Mouse (Mus musculus): ENCODE measurements around the gene Aup1.

The Aup1 gene

DNA sequence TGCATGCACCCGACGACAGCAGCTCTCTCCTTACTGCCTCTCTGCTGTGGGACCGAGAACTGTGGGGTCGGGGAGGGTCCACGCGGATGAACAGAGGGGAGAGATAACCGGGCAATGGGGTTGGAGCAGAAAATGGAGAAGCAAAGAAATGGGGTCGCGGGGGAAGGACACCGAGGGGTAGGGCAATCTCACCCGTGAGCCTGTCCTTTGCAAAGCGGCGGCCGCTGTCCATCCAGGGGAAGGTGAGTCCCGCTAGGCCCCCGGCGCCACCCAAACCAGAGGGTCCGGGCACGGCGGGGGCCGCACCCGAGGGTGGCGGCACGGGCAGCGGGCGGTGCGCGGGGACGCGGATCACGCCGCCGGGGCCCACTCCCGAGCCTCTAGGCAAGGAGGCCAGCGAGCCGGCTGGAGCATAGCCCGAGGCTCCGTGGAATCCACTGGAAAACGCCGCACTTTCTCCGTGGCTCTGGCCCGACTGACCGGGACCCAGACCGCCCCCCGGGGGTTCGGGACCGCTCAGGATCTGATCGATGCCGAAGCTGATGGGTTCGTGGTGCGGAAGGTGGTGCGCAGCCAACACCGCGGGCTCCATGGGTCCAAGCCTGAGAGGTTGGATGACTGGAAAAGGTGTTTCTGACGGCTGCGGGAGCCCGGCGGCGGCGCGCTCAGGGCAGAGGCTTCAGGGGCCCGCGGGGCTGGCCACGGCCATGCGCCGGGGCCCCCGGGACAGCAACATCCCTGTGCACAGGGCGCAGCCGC is 15.3 kb downstream of the Aup1 start:
- DNase-seq (ENCODE audit: low spot score in 2 of 2): no peak

- no peak for DNase-seq (ENCODE audit: low spot score in 2 of 2)
Observed at GRCm38 (mm10) chr6:83070247-83070310, 15.8 kb downstream of the Aup1 start, which contains the start of gene Tlx2. Tlx2 (minus strand) TSS chr6:83070293.

GRCm38 (mm10) chr6:83070311-83071219 is 16.2 kb downstream of the Aup1 start:
- DNase-seq (ENCODE audit: low spot score in 2 of 2): no peak

GRCm38 (mm10) chr6:83071220-83071619 is 16.9 kb downstream of the Aup1 start:
- DNase-seq (ENCODE audit: low spot score in 2 of 2): no peak

- DNase-seq (ENCODE audit: low spot score in 2 of 2): no peak
Observed at GRCm38 (mm10) chr6:83074979-83075378, 20.7 kb downstream of the Aup1 start.

- DNase-seq (ENCODE audit: low spot score in 2 of 2): no peak
Observed at GRCm38 (mm10) chr6:83077630-83078323, 23.5 kb downstream of the Aup1 start, which contains the start of gene Pcgf1. Pcgf1 (plus strand) TSS chr6:83077869.

GRCm38 (mm10) chr6:83078324-83078858 is 24.1 kb downstream of the Aup1 start:
- DNase-seq (ENCODE audit: low spot score in 2 of 2): peak; percentile 98 to 100

GRCm38 (mm10) chr6:83080210-83080609 is 25.9 kb downstream of the Aup1 start:
- no peak for DNase-seq (ENCODE audit: low spot score in 2 of 2)

GRCm38 (mm10) chr6:83083497-83083896 is 29.2 kb downstream of the Aup1 start:
- no peak for DNase-seq (ENCODE audit: low spot score in 2 of 2)

DNA sequence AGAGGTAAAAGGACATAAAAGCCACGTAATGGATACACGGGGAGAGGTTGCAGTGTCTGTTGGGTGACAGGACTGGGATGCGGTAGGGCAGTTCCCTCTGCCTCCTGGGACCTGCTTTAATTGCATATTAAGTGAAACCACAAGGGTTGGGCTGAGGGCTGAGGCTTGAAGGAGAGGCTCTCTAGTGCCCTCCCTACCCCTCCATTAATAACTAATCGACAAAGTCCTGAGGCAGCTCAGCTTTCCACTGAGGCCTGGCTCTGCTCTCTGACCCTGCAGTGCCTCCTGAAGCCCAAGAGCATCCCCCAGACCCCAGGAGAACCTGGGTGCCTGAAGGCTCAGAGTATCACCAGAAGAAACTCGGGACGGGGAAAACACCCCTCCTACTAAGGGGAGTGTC is 30.2 kb downstream of the Aup1 start:
- DNase-seq (ENCODE audit: low spot score in 2 of 2): no peak

DNA sequence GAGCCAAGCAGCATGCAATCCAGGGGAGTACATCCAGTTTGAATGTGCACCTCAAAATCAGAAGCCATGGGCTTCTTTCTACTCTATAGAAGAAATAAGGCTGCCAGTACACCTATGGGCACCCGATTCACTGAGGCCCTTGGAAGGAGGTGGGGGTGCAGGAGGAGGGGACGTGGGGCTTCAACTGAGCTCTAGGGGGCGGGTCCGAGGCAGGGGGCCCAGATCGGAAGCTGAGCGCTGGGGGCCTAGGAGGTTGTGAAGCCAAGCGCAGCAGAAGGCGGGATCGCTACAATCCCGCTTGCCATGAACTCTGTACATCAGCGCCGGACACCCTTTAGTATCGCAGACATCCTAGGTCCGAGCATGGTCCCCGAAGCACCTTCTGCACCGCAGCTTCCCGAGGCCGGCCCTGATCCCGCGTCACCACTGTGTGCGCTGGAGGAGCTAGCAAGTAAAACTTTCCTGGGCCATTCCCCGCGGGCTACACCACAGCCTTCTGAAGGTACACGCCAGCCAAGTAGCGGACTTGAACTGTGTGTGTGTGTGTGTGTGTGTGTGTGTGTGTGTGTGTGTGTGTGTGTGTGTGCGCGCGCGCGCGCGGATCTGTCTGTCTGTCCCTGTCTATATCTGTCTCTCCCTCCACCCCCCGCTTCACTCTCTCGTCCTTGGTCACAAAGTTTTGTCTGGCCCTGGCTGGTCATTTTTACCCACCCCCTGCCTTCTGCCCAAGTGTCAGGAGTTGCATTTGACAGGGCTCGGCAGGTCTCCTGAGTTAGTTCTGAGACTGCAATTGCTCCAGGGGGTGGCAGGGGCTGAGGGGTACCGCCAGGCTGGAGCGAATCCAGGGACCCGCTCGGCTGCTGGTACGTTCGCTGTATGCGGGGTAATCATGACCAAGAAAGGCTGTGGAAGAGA is 32.1 kb downstream of the Aup1 start, which contains the start of gene Lbx2:
TSS of gene Lbx2 (plus strand) at position 247 of the 915 bp plus-strand sequence.
- DNase-seq (ENCODE audit: low spot score in 2 of 2): no peak

- DNase-seq (ENCODE audit: low spot score in 2 of 2): no peak
Observed at GRCm38 (mm10) chr6:83087205-83087925, 33.0 kb downstream of the Aup1 start.

DNA sequence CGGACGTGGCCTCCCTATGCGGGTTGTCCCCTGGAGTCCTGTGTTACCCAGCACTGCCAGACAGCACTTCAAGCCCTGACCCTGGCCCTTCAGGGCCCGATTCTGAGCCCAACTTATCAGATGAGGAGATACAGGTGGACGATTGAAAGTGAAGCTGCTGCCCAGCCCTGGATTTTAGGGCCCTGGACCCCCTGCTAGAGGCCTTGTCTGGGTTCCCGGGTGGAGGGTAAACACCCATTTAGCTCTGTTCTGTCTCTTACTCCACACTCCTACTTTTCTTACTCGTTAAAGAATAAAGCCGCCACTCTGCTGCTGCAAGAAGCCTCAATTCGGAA is 33.6 kb downstream of the Aup1 start:
- DNase-seq (ENCODE audit: low spot score in 2 of 2): no peak

DNA sequence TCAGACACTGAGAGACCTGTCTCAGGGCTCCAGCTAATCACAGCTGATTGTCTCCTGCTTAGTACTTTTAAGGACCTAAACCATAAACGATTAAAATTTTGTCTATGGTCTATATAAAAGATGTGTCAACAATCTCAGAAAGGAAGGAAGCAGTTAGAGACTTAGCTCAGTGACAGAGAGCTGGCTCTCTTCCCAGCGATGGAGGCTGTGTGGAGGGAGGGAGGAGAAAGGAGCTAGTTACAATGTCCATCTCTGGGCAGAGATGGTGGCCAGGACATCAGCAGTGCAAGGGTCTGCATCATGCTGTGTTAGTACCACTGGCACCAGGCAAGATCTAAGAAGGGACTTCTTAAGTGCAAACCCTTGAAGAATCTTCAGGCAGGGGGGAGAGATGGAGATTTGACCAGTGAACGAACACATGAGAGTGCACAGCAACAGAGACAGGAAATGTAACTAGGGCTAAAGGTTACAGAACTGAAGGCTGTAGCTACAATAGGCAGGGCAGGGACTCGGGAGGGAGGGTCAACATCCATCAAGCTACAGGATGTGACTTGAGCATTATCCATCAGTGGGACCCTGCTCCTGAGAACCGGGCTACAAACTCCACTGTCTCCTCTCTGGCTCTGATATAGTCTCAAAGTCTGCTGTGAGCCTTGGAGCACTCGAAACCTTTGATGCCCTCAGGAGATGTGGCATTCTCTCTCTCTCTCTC is 38.3 kb downstream of the Aup1 start:
- no peak for DNase-seq (ENCODE audit: low spot score in 2 of 2)

GRCm38 (mm10) chr6:83095968-83096367 is 41.6 kb downstream of the Aup1 start:
- no peak for DNase-seq (ENCODE audit: low spot score in 2 of 2)

DNA sequence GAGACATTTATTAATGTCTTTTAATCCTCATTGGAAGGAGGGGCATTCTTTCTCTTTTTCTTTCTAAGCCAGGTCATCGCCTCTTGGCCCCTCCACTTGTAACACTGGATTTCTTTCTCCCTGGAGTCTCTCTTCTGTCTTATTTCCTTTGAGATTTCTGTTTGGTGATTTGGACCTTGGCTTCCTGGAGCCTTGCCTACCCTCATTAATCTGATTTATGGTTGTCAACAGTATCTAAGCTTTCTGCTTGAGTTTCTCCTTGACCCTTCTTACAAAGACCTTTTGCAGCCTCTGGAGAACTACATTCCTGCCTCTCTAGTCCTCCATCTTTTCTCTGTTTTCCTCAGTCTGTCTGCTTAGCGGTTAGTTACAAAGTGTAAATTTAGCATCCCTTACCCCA is 44.1 kb downstream of the Aup1 start:
- DNase-seq (ENCODE audit: low spot score in 2 of 2): no peak

- peak; percentile 92 to 95 for DNase-seq (ENCODE audit: low spot score in 2 of 2)
Observed at GRCm38 (mm10) chr6:83101316-83101687, 47.0 kb downstream of the Aup1 start, which contains the start of the genes Ccdc142 and Gm42688. Ccdc142 (plus strand) TSS chr6:83101601. Gm42688 (plus strand) TSS chr6:83101617.

GRCm38 (mm10) chr6:83101688-83102556 is 47.6 kb downstream of the Aup1 start:
- peak; percentile 69 to 71 for DNase-seq (ENCODE audit: low spot score in 2 of 2)

DNA sequence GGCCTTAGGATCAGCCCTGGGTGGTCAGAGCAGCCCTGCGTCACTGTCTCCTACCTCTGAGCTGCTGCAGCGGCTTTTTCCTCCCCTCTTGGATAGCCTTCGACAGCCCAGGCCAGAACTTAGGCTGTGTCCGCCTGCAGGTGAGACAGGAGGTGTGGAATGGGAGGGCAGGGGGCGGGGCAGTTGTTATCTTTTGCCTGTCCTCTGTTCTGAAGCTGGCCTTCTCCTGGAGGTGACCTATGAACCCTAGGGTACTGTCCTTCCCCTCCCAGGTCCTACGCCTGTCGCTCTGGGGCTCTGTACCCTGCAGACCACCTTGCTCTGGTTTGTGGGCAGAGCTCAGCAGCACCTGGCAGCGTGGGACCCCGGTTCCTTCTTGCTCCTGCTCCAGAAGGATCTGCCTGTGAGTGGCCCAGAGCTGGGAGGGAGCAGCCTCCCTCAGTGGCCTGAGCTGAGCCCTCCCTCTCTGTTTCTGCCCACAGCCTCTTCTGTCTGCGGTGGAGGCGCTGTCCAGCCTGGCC is 48.9 kb downstream of the Aup1 start:
- DNase-seq (ENCODE audit: low spot score in 2 of 2): peak in 1 of 2 experiments; percentile 56

All from right cerebral cortex, postnatal 10 days (tissue).